In genomic region chr7:137318383-137318775, GRCm38 (mm10) we compare ENCODE assay signal across 11 mouse cellular contexts. TPM values are rescaled to one million over a fixed set of nuclear protein-coding genes. Genes with fewer than 3 reads are reported as not detected.
A peak's percentile ranks its signal among the peaks of the same experiment; 100 is the strongest.
DNase-seq lines count a peak whose midpoint lies in the region; ATAC-seq lines count a peak whose summit lies in the region.
"Had no signal": no experiment of that assay in that cellular context is flagged by ENCODE, and none has a peak within 500 bp of the region (broad histone marks: within the 10 kb centered on the region; RNA-seq: fewer than 3 reads in every experiment).

No protein-coding gene starts in this region.

- H3K36me3 ChIP-seq in forebrain, embryonic 12.5 days (replicated peaks) = no peaks in the 10 kb centered on the region
- no peaks in the 10 kb centered on the region for H3K36me3 ChIP-seq in forebrain, embryonic 10.5 days (replicated peaks)
- no peaks in the 10 kb centered on the region for H3K36me3 ChIP-seq in embryonic facial prominence, embryonic 12.5 days
- no peaks in the 10 kb centered on the region for H3K36me3 ChIP-seq in hindbrain, embryonic 16.5 days (ENCODE audit: control insufficient read depth, insufficient read depth, low read length)
- H3K36me3 ChIP-seq in midbrain, embryonic 15.5 days (replicated peaks) = no peaks in the 10 kb centered on the region
- H3K36me3 ChIP-seq: liver, embryonic 13.5 days had no signal

- 0 out of 2 replicates have a peak overlapping the region, but pooled peaks have one; percentile 29 for H3K4me2 ChIP-seq in forebrain, embryonic 12.5 days
- peak overlapping the region; percentile 70 for H3K4me2 ChIP-seq in embryonic facial prominence, embryonic 12.5 days (replicated peaks)
- peak overlapping the region; percentile 83 for H3K4me2 ChIP-seq in hindbrain, embryonic 16.5 days (ENCODE audit: low read length)
- peak overlapping the region; percentile 77 for H3K4me2 ChIP-seq in midbrain, embryonic 15.5 days
- H3K4me2 ChIP-seq: liver, embryonic 13.5 days had no signal

- no peaks in the 10 kb centered on the region for H3K9me3 ChIP-seq in forebrain, embryonic 12.5 days
- H3K9me3 ChIP-seq in forebrain, embryonic 10.5 days = no peaks in the 10 kb centered on the region
- no peaks in the 10 kb centered on the region for H3K9me3 ChIP-seq in embryonic facial prominence, embryonic 12.5 days
- H3K9me3 ChIP-seq in hindbrain, embryonic 16.5 days (ENCODE audit: control insufficient read depth, low read length) = no peaks in the 10 kb centered on the region
- H3K9me3 ChIP-seq in midbrain, embryonic 15.5 days = no peaks in the 10 kb centered on the region
- H3K9me3 ChIP-seq: liver, embryonic 13.5 days had no signal

- H3K27ac ChIP-seq in forebrain, embryonic 12.5 days = no peak overlapping the region
- H3K27ac ChIP-seq in forebrain, embryonic 10.5 days = no peak overlapping the region
- peak overlapping the region; percentile 63; the same call in 1 of the 2 replicates for H3K27ac ChIP-seq in embryonic facial prominence, embryonic 12.5 days
- H3K27ac ChIP-seq in hindbrain, embryonic 16.5 days (ENCODE audit: low read depth, low read length) = peak overlapping the region; percentile 86
- peak overlapping the region; percentile 82 for H3K27ac ChIP-seq in midbrain, embryonic 15.5 days
- H3K27ac ChIP-seq: liver, embryonic 13.5 days had no signal

- intact Hi-C loops in gastrocnemius, postnatal 36 days (cut with DNase I) = no loop called here

- peaks cover 97% of the 10 kb centered on the region for H3K27me3 ChIP-seq in forebrain, embryonic 12.5 days
- H3K27me3 ChIP-seq in forebrain, embryonic 10.5 days (ENCODE audit: poor library complexity, severe bottlenecking) = peaks cover 100% of the 10 kb centered on the region
- peaks cover 64% of the 10 kb centered on the region for H3K27me3 ChIP-seq in embryonic facial prominence, embryonic 12.5 days
- H3K27me3 ChIP-seq in hindbrain, embryonic 16.5 days (replicated peaks; ENCODE audit: control insufficient read depth, insufficient read depth, low read length) = peaks cover 6% of the 10 kb centered on the region
- H3K27me3 ChIP-seq in midbrain, embryonic 15.5 days (replicated peaks) = peaks cover 48% of the 10 kb centered on the region

- H3K9ac ChIP-seq in forebrain, embryonic 12.5 days = no peak overlapping the region
- H3K9ac ChIP-seq in embryonic facial prominence, embryonic 12.5 days = no peak overlapping the region; the same call in 1 of the 2 replicates
- H3K9ac ChIP-seq in hindbrain, embryonic 16.5 days (ENCODE audit: low read depth, low read length) = no peak overlapping the region
- H3K9ac ChIP-seq in midbrain, embryonic 15.5 days = no peak overlapping the region
- H3K9ac ChIP-seq: liver, embryonic 13.5 days had no signal

- H3K4me1 ChIP-seq in forebrain, embryonic 12.5 days = peaks cover 88% of the 10 kb centered on the region
- H3K4me1 ChIP-seq in forebrain, embryonic 10.5 days = peaks cover 90% of the 10 kb centered on the region
- peaks cover 52% of the 10 kb centered on the region for H3K4me1 ChIP-seq in embryonic facial prominence, embryonic 12.5 days
- peaks cover 28% of the 10 kb centered on the region for H3K4me1 ChIP-seq in hindbrain, embryonic 16.5 days (ENCODE audit: control insufficient read depth, insufficient read depth, low read depth, low read length)
- H3K4me1 ChIP-seq in midbrain, embryonic 15.5 days = peaks cover 72% of the 10 kb centered on the region

- ATAC-seq in forebrain, embryonic 12.5 days (ENCODE audit: low FRiP score) = no peak
- no peak for ATAC-seq in embryonic facial prominence, embryonic 12.5 days (ENCODE audit: insufficient number of reproducible peaks, insufficient read depth, low FRiP score, low TSS enrichment)
- no peak for ATAC-seq in hindbrain, embryonic 16.5 days
- ATAC-seq in midbrain, embryonic 15.5 days (replicated peaks) = no peak

- 4% methylated on average over 9 of the region's 9 CpGs for WGBS in forebrain, embryonic 12.5 days
- WGBS in forebrain, embryonic 10.5 days = 3% methylated on average over 9 of the region's 9 CpGs
- WGBS in embryonic facial prominence, embryonic 12.5 days = 9% methylated on average over 9 of the region's 9 CpGs
- 11% methylated on average over 9 of the region's 9 CpGs for WGBS in hindbrain, embryonic 16.5 days
- WGBS in midbrain, embryonic 15.5 days = 5% methylated on average over 9 of the region's 9 CpGs

- no peak overlapping the region for H3K4me3 ChIP-seq in forebrain, embryonic 12.5 days (replicated peaks)
- no peak overlapping the region for H3K4me3 ChIP-seq in forebrain, embryonic 10.5 days
- peak overlapping the region; percentile 32 for H3K4me3 ChIP-seq in embryonic facial prominence, embryonic 12.5 days
- H3K4me3 ChIP-seq in hindbrain, embryonic 16.5 days (ENCODE audit: low read length) = peak overlapping the region; percentile 2; the same call in 1 of the 2 replicates
- H3K4me3 ChIP-seq in midbrain, embryonic 15.5 days = peak overlapping the region; percentile 23
- H3K4me3 ChIP-seq: liver, embryonic 13.5 days had no signal

- no peak for DNase-seq in forebrain, embryonic 10.5 days (ENCODE audit: extremely low spot score, low spot score)
- no peak for DNase-seq in gastrocnemius, postnatal 36 days
- no peak for DNase-seq in cerebellum, postnatal 36 days
- DNase-seq in kidney, adult 11 months = no peak
- DNase-seq: cerebellum, adult 8-10 months; layer of hippocampus, postnatal 36 days; liver, embryonic 13.5 days had no signal

RNA-seq across cellular contexts. Expression of gene Ebf3, which starts 4.1 kb away (rescaled TPM):
- 3.4 and 6.4 TPM in 2 replicates for polyA plus RNA-seq in forebrain, embryonic 12.5 days (2016; fragmentation: Nextera tagmentation; extraction: Ambion mirVana)
- polyA plus RNA-seq in forebrain, embryonic 10.5 days (2016; fragmentation: Nextera tagmentation; extraction: Ambion mirVana) = 1.3 TPM in 2 replicates
- polyA plus RNA-seq in embryonic facial prominence, embryonic 12.5 days (2016; fragmentation: Nextera tagmentation; extraction: Ambion mirVana) = 15.5 and 21.1 TPM in 2 replicates
- polyA plus RNA-seq in hindbrain, embryonic 16.5 days (2015; fragmentation: Nextera tagmentation; extraction: Ambion mirVana) = 10.3 and 10.7 TPM in 2 replicates
- 14.6 and 14.9 TPM in 2 replicates for polyA plus RNA-seq in midbrain, embryonic 15.5 days (2015; fragmentation: Nextera tagmentation; extraction: Ambion mirVana)
- total RNA-seq in gastrocnemius, postnatal 36 days (2021) = 1 to 10 TPM; 7.1 to 7.6 TPM

Comparison
In these comparisons a context has a peak if more than half of its experiments do, and no peak if none do; other contexts are left out.
1. H3K27ac ChIP-seq: peak in embryonic facial prominence, embryonic 12.5 days (single experiment), hindbrain, embryonic 16.5 days (single experiment) and midbrain, embryonic 15.5 days (single experiment); none in forebrain, embryonic 12.5 days (single experiment) and forebrain, embryonic 10.5 days (single experiment).
2. H3K4me2 ChIP-seq: peak in every context shown above with its lines; median percentile 83 in hindbrain, embryonic 16.5 days; 77 in midbrain, embryonic 15.5 days; 70 in embryonic facial prominence, embryonic 12.5 days; 29 in forebrain, embryonic 12.5 days.
3. H3K4me3 ChIP-seq: peak in embryonic facial prominence, embryonic 12.5 days (single experiment), hindbrain, embryonic 16.5 days (single experiment) and midbrain, embryonic 15.5 days (single experiment); none in forebrain, embryonic 12.5 days (single experiment) and forebrain, embryonic 10.5 days (single experiment).